Mouse (Mus musculus) bone marrow macrophage, adult 2 months (primary cell): ENCODE data around the gene Bcas1. TPM values are rescaled to one million over a fixed set of nuclear protein-coding genes. Genes with fewer than 3 reads are reported as not detected.

Experiments used
- H3K27ac ChIP-seq: 2 replicates; pipeline ENCODE4 v1.5.1; 2012; ENCODE audit warnings: low read depth, low read length; ENCODE audit not compliant: insufficient read depth
- H3K4me1 ChIP-seq: 2 replicates; pipeline ENCODE4 v1.6.1; 2012; ENCODE audit warnings: low read length; ENCODE audit not compliant: control insufficient read depth, insufficient read depth
- H3K4me3 ChIP-seq: 2 replicates; pipeline ENCODE4 v1.5.1; 2012; ENCODE audit warnings: mild to moderate bottlenecking, low read length, moderate library complexity; ENCODE audit not compliant: insufficient read depth
- CTCF ChIP-seq: IDR thresholded peaks from 2 replicates; pipeline ENCODE4 v1.5.1; 2012; ENCODE audit warnings: low read depth, mild to moderate bottlenecking, low read length, moderate library complexity
- POLR2A ChIP-seq: IDR thresholded peaks from 2 replicates; pipeline ENCODE4 v1.6.1; 2012; ENCODE audit warnings: mild to moderate bottlenecking, low read depth, low read length, borderline replicate concordance
- polyA plus RNA-seq: library from polyadenylated mRNA; stranded (reverse); fragments of >200 nt; gene quantifications from 2 replicates; pipeline ENCODE4 v1.2.4, GENCODE M21; 2012; ENCODE audit not compliant: missing spikeins, insufficient read depth, insufficient read length

The Bcas1 gene
- polyA plus RNA-seq, 1 experiment = not detected

DNA sequence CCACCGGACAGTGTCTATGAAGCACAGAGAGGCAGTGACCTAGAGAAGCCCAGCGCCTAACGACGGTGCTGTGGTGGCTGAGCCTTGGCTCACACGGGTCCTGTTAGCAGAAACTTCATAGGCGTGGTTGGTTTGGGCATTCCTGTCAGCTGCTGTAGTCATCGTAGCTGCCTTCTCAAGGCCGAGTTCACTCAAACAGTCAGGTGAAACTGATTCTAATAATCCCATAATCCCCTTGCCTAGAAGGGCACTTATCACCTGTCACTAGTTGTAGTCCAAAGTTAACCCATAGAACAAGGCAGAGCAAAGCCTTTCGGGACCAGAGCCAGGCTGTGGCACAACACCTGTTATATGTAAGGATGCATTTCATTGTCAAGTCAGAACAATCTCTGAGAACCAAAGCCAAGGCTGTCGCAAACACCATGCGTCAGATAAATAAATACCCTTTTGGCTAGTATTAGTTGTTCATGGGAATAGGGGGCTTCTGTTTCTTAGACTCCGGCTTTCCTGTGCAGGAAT lies 85.3 kb downstream of the Bcas1 start:
- no peak overlapping the region for H3K27ac ChIP-seq
- no peak overlapping the region for H3K4me3 ChIP-seq
- no peak for TF ChIP-seq POLR2A
- peaks cover 18% of the 10 kb centered on the region for H3K4me1 ChIP-seq

DNA sequence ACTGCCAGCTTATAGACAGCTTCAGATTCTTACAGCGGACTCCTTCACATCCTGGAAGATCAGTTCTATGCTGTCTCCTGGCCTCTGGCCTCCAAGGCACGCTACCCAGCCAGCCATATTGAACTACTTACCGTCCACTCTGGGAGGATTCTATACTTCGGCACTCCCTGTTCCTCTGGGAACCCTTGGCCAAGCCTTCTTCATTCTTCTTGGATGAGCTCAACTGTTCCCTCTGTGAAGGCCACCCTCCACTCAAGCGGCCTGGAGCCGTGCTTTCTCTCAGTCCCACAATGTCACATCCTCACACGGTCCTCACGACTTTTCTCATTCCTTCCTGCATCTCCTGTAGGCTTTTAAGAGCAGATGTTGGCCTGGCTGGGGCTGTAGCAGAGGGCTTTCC lies 86.5 kb downstream of the Bcas1 start:
- H3K27ac ChIP-seq = no peak overlapping the region
- peaks cover 16% of the 10 kb centered on the region for H3K4me1 ChIP-seq
- TF ChIP-seq POLR2A (no peak), CTCF (no peak)
- H3K4me3 ChIP-seq = no peak overlapping the region

- TF ChIP-seq CTCF (no peak), POLR2A (no peak)
- Histone ChIP-seq H3K4me1 (no peaks in the 10 kb centered on the region), H3K27ac (no peak overlapping the region), H3K4me3 (no peak overlapping the region)
Observed at GRCm38 (mm10) chr2:170336266-170336760, 91.3 kb downstream of the Bcas1 start.

DNA sequence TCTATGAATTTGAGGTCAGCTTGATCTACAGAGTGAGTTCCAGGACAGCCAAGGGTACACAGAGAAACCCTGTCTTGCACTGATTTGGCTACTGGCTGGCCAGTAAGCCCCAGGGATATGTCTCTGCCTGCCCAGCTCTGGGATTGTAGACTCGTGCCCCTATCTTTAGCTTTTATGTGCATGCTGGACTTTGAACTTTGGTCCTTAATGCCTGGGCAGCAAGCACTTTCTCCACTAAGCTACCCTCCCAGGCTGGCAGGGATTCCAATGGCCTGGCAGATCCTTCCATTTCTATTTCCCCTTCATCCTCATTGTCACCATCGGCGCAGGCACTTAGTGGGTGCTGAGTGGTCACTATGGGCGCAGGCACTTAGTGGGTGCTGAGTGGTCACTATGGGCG lies 92.5 kb downstream of the Bcas1 start:
- Histone ChIP-seq H3K4me3 (no peak overlapping the region), H3K27ac (no peak overlapping the region), H3K4me1 (peaks cover 6% of the 10 kb centered on the region)
- TF ChIP-seq CTCF (no peak), POLR2A (no peak)

- Histone ChIP-seq H3K4me1 (peaks cover 25% of the 10 kb centered on the region), H3K4me3 (no peak overlapping the region)
- no peak for TF ChIP-seq POLR2A
- TF ChIP-seq CTCF = no peak
Observed at GRCm38 (mm10) chr2:170331870-170332269, 95.8 kb downstream of the Bcas1 start.

GRCm38 (mm10) chr2:170330466-170330865 lies 97.2 kb downstream of the Bcas1 start:
- peaks cover 37% of the 10 kb centered on the region for H3K4me1 ChIP-seq
- H3K27ac ChIP-seq = no peak overlapping the region
- TF ChIP-seq CTCF (no peak), POLR2A (no peak)

More at GRCm38 (mm10) chr2:170331870-170332269, 95.8 kb downstream of the Bcas1 start:
- H3K27ac ChIP-seq = no peak overlapping the region

GRCm38 (mm10) chr2:170329921-170330320 lies 97.7 kb downstream of the Bcas1 start:
- H3K4me3 ChIP-seq = no peak overlapping the region
- peaks cover 41% of the 10 kb centered on the region for H3K4me1 ChIP-seq
- TF ChIP-seq CTCF (no peak), POLR2A (no peak)
- H3K27ac ChIP-seq = peak overlapping the region; percentile 46

More at GRCm38 (mm10) chr2:170330466-170330865, 97.2 kb downstream of the Bcas1 start:
- H3K4me3 ChIP-seq = no peak overlapping the region

- peak overlapping the region; percentile 87 for H3K27ac ChIP-seq
- TF ChIP-seq POLR2A = no peak
- no peak for TF ChIP-seq CTCF
- H3K4me3 ChIP-seq = peak overlapping the region; percentile 58
- peaks cover 60% of the 10 kb centered on the region for H3K4me1 ChIP-seq
Observed at GRCm38 (mm10) chr2:170323925-170324347, 103.7 kb downstream of the Bcas1 start.

- Histone ChIP-seq H3K4me1 (peaks cover 57% of the 10 kb centered on the region), H3K27ac (peak overlapping the region; percentile 94), H3K4me3 (peak overlapping the region; percentile 24)
- TF ChIP-seq POLR2A = no peak
Observed at GRCm38 (mm10) chr2:170322013-170322414, 105.6 kb downstream of the Bcas1 start.

DNA sequence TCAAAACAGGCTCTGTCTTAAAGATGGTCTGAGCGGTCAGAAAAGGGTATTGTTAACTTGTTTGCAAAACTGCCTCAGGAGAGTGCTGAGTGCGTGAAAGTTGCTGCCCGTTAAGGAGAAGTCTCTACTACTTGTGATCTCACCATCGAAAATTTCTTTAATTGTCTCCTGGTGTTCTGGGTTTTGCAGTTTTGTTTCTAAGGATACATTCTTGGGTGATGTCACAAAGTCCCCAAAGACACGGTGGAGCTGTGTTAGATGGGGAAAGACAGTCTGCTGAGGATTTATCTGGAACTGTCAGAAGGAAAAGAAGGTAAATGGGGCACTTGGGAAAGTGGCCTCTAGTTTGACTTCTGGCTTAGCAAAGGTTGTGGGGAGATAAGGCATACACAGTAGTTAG lies 106.1 kb downstream of the Bcas1 start:
- Histone ChIP-seq H3K4me1 (peaks cover 53% of the 10 kb centered on the region), H3K27ac (peak overlapping the region; percentile 94), H3K4me3 (peak overlapping the region; percentile 24)
- TF ChIP-seq CTCF (no peak), POLR2A (no peak)
